Mouse (Mus musculus): Measurements from ENCODE around the gene Auts2. TPM values are rescaled to one million over a fixed set of nuclear protein-coding genes. Genes with fewer than 3 reads are reported as not detected.

The Auts2 gene
- polyA plus RNA-seq, 1 experiment: 10.4 TPM

DNA sequence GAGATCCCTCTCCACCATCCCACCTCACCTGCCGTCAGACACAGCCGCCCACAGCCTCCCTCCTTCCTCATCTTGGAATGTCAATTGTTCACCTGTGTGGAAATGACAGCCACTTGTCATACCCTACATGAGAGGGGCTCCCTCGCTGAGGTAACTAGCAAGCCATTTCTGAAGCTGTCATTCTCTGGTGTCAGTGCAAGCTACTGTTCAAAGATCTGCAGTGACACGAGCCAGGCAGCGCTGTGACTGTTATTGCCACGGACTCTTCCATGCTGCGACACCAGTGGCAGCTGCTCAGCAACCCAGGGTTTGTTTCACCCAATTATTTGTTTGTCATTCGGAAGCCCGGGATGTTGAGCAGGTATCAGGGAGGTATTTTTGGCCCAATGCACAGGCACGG is 1030.5 kb downstream of the Auts2 start:
- TF ChIP-seq CTCF (IDR thresholded peaks at IDR 0.05; ENCODE audit: extremely low read depth, insufficient read length, insufficient replicate concordance, low read depth, low read length) (no peak), POLR2A (IDR thresholded peaks at IDR 0.05; ENCODE audit: low read depth, low read length) (no peak)
- Histone ChIP-seq H3K36me3 (ENCODE audit: control insufficient read depth, insufficient read depth, low read length) (no peaks in the 10 kb centered on the region), H3K27me3 (ENCODE audit: control insufficient read depth, insufficient read depth, low read length) (no peaks in the 10 kb centered on the region), H3K27ac (ENCODE audit: insufficient read depth, low read depth, low read length) (no peak overlapping the region), H3K4me3 (ENCODE audit: low read depth, low read length) (no peak overlapping the region), H3K4me1 (ENCODE audit: control insufficient read depth, insufficient read depth, insufficient read length, low read length) (peaks cover 2% of the 10 kb centered on the region; the same call in 1 of the 2 replicates)
- WGBS: 84% methylated on average over 10 of the region's 10 CpGs

- TF ChIP-seq POLR2A (IDR thresholded peaks at IDR 0.05; ENCODE audit: low read depth, low read length) (no peak), CTCF (IDR thresholded peaks at IDR 0.05; ENCODE audit: extremely low read depth, insufficient read length, insufficient replicate concordance, low read depth, low read length) (no peak)
- no peaks in the 10 kb centered on the region for H3K27me3 ChIP-seq (ENCODE audit: control insufficient read depth, insufficient read depth, low read length)
- WGBS: 68% methylated on average over 5 of the region's 5 CpGs
These were observed 1032.5 kb downstream of the Auts2 start for GRCm38 (mm10) chr5:131510659-131511058.

DNA sequence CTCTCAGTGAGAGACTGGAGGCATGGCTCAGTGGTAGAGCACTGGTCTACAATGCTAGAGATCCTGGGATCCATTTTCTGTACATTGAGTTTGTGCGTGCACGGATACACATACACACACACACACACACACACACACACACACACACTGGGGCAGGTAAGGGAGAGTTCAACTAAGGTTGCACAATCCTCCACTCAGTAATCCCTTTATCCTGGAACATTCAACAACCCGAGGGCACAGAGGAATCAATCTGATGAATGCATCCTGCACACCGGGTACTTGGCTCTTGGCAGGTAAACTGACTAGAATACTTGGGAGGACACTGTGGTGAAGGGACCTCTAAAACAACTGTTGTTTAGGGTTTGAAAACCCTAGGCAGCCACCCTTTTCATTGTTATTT is 1033.8 kb downstream of the Auts2 start:
- Histone ChIP-seq H3K4me1 (ENCODE audit: control insufficient read depth, insufficient read depth, insufficient read length, low read length) (peaks cover 2% of the 10 kb centered on the region; the same call in 1 of the 2 replicates), H3K36me3 (ENCODE audit: control insufficient read depth, insufficient read depth, low read length) (no peaks in the 10 kb centered on the region), H3K27me3 (ENCODE audit: control insufficient read depth, insufficient read depth, low read length) (no peaks in the 10 kb centered on the region), H3K27ac (ENCODE audit: insufficient read depth, low read depth, low read length) (no peak overlapping the region), H3K4me3 (ENCODE audit: low read depth, low read length) (no peak overlapping the region)
- WGBS: 71% methylated on average over 4 of the region's 4 CpGs
- no peak for TF ChIP-seq POLR2A (IDR thresholded peaks at IDR 0.05; ENCODE audit: low read depth, low read length)
- TF ChIP-seq CTCF (IDR thresholded peaks at IDR 0.05; ENCODE audit: extremely low read depth, insufficient read length, insufficient replicate concordance, low read depth, low read length): no peak

More at GRCm38 (mm10) chr5:131510659-131511058, 1032.5 kb downstream of the Auts2 start:
- Histone ChIP-seq H3K4me3 (ENCODE audit: low read depth, low read length) (no peak overlapping the region), H3K4me1 (ENCODE audit: control insufficient read depth, insufficient read depth, insufficient read length, low read length) (peaks cover 2% of the 10 kb centered on the region; the same call in 1 of the 2 replicates), H3K36me3 (ENCODE audit: control insufficient read depth, insufficient read depth, low read length) (no peaks in the 10 kb centered on the region), H3K27ac (ENCODE audit: insufficient read depth, low read depth, low read length) (no peak overlapping the region)

DNA sequence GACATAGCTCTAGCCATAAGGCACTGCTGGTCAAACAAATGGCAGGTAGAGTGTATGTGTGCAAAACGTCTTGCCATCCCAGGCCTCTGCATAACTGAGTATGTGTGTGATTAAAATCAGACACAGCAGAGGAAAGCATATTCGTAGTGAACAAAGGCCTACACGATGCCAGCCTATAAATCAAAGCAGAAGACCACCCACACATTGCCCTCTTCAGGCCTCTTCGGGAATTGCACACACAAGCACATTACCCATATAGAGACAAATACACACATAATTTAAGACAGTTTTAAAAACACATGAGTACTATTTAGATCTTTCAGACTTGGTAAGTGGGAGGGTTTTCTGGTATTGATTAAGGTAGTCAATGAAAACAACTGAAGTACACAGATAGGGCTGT is 1044.3 kb downstream of the Auts2 start:
- TF ChIP-seq POLR2A (IDR thresholded peaks at IDR 0.05; ENCODE audit: low read depth, low read length): no peak
- TF ChIP-seq CTCF (IDR thresholded peaks at IDR 0.05; ENCODE audit: extremely low read depth, insufficient read length, insufficient replicate concordance, low read depth, low read length): no peak
- WGBS: 90% methylated on average over 4 of the region's 4 CpGs
- H3K36me3 ChIP-seq (ENCODE audit: control insufficient read depth, insufficient read depth, low read length): no peaks in the 10 kb centered on the region
- no peaks in the 10 kb centered on the region for H3K27me3 ChIP-seq (ENCODE audit: control insufficient read depth, insufficient read depth, low read length)
- no peak overlapping the region for H3K4me3 ChIP-seq (ENCODE audit: low read depth, low read length)
- H3K27ac ChIP-seq (ENCODE audit: insufficient read depth, low read depth, low read length): no peak overlapping the region
- H3K4me1 ChIP-seq (ENCODE audit: control insufficient read depth, insufficient read depth, insufficient read length, low read length): peaks cover 8% of the 10 kb centered on the region; the same call in 1 of the 2 replicates

DNA sequence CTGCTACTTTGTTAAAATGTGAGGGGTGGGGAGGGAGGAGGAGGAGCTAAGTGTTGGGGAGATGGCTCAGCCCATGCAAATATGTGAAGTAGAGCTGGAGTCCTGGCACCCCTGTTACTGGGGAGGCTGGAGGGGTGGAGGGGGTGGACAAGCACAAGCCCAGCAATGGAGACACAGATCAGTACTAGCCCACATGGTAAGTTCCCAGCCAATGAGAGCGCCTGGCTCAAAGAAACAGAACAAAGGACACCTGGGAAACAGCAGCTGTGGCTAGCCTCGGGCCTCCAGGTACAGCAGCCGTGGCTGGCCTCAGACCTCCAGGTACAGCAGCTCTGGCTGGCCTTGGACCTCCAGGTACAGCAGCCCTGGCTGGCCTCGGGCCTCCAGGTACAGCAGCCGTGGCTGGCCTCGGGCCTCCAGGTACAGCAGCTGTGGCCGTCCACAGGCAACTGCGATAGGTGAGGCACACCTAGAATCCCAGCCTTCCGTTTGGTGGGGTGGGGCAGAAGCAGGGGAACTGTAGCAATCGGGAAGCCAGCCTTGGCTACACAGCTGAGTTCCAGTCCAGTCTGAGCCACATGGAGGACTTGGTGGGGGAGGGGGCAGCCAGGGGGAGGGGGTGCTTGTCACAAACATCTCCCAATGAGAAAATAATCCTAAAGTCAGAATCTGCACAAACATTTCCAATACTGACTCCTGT is 1046.5 kb downstream of the Auts2 start:
- H3K36me3 ChIP-seq (ENCODE audit: control insufficient read depth, insufficient read depth, low read length): no peaks in the 10 kb centered on the region
- TF ChIP-seq POLR2A (IDR thresholded peaks at IDR 0.05; ENCODE audit: low read depth, low read length) (no peak), CTCF (IDR thresholded peaks at IDR 0.05; ENCODE audit: extremely low read depth, insufficient read length, insufficient replicate concordance, low read depth, low read length) (no peak)
- no peak overlapping the region for H3K27ac ChIP-seq (ENCODE audit: insufficient read depth, low read depth, low read length)
- H3K27me3 ChIP-seq (ENCODE audit: control insufficient read depth, insufficient read depth, low read length): no peaks in the 10 kb centered on the region
- no peak overlapping the region for H3K4me3 ChIP-seq (ENCODE audit: low read depth, low read length)
- peaks cover 8% of the 10 kb centered on the region; the same call in 1 of the 2 replicates for H3K4me1 ChIP-seq (ENCODE audit: control insufficient read depth, insufficient read depth, insufficient read length, low read length)
- WGBS: 59% methylated on average over 10 of the region's 10 CpGs

GRCm38 (mm10) chr5:131494564-131494963 is 1048.6 kb downstream of the Auts2 start:
- TF ChIP-seq CTCF (IDR thresholded peaks at IDR 0.05; ENCODE audit: extremely low read depth, insufficient read length, insufficient replicate concordance, low read depth, low read length) (no peak), POLR2A (IDR thresholded peaks at IDR 0.05; ENCODE audit: low read depth, low read length) (no peak)
- no peak overlapping the region for H3K4me3 ChIP-seq (ENCODE audit: low read depth, low read length)
- H3K4me1 ChIP-seq (ENCODE audit: control insufficient read depth, insufficient read depth, insufficient read length, low read length): peaks cover 2% of the 10 kb centered on the region; the same call in 1 of the 2 replicates
- no peak overlapping the region for H3K27ac ChIP-seq (ENCODE audit: insufficient read depth, low read depth, low read length)
- WGBS: 88% methylated on average over 5 of the region's 5 CpGs
- no peaks in the 10 kb centered on the region for H3K36me3 ChIP-seq (ENCODE audit: control insufficient read depth, insufficient read depth, low read length)
- no peaks in the 10 kb centered on the region for H3K27me3 ChIP-seq (ENCODE audit: control insufficient read depth, insufficient read depth, low read length)

DNA sequence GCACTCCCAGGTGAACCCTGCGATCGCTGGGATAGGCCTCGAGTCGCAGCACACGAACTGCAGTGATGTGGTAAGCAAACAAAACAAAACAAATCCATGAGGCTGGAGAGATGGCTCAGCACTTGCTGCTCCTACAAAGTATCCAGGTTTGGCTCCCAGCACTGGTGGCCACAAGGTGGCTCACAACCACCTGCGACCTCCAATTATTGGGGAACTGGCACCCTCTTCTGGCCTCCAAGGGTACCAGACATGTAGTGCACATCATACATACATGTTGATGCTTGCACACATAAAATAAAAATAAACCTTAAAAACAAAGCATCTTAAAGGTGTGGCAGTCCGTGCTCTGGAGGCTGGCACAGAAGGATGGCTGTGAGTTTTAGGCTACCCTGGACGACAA is 1050.6 kb downstream of the Auts2 start:
- no peaks in the 10 kb centered on the region for H3K27me3 ChIP-seq (ENCODE audit: control insufficient read depth, insufficient read depth, low read length)
- WGBS: 75% methylated on average over 8 of the region's 8 CpGs
- H3K27ac ChIP-seq (ENCODE audit: insufficient read depth, low read depth, low read length): no peak overlapping the region
- peaks cover 2% of the 10 kb centered on the region; the same call in 1 of the 2 replicates for H3K4me1 ChIP-seq (ENCODE audit: control insufficient read depth, insufficient read depth, insufficient read length, low read length)
- H3K36me3 ChIP-seq (ENCODE audit: control insufficient read depth, insufficient read depth, low read length): no peaks in the 10 kb centered on the region
- H3K4me3 ChIP-seq (ENCODE audit: low read depth, low read length): no peak overlapping the region
- TF ChIP-seq CTCF (IDR thresholded peaks at IDR 0.05; ENCODE audit: extremely low read depth, insufficient read length, insufficient replicate concordance, low read depth, low read length) (peak; percentile 59; the same call in 1 of the 2 replicates), POLR2A (IDR thresholded peaks at IDR 0.05; ENCODE audit: low read depth, low read length) (no peak)

Data from small intestine, adult 2 months (tissue).